Mouse (Mus musculus) left cerebral cortex, adult 18-20 months (tissue): ENCODE data around the gene Dnah12. TPM values are rescaled to one million over a fixed set of nuclear protein-coding genes. Genes with fewer than 3 reads are reported as not detected.
"Not testable (repeated sequence)": the region's sequence is repeated elsewhere in the genome, so short reads cannot be mapped to it uniquely, and the experiment has no call there.

ENCODE experiments used
- DNase-seq, 2 experiments: peaks; one replicate each; pipeline ENCODE4 v3.0.0; 2021 to 2022; ENCODE audit warnings: low spot score in 2 of 2, mixed read lengths in 1 of 2
- long read RNA-seq, 2 experiments: library from polyadenylated mRNA; stranded (forward); transcript quantifications; one replicate each; pipeline ENCODE4 v2.0.0; 2021
- total RNA-seq, 2 experiments: library from RNA; stranded (reverse); gene quantifications; 2 replicates each; pipeline ENCODE4 v1.2.3; 2021

Dnah12 gene
- total RNA-seq, result under 1 TPM; 0.21 to 0.26 TPM
- long read RNA-seq, experiment 1, result 0 reads
- long read RNA-seq, experiment 2, result 0 reads

DNA sequence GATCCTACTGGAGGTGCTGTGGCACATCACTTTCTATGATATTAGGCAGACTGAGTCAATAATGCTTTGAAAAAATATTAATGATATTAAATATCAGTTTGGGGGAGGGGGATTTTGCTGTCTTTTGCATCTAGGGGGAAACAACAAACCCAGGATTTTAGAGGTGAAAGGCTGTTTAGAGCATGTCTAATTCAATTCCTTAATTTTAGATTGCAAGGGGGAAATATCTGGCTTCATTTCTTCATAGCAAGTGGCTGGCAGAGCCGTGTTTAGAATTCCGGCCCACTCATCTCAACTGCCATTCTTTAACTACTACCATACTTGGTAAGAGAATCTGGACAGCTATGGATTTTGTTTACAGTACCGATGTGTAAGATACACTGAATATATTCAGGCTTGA, at the start of gene Dnah12:
Dnah12 (plus strand) TSS at position 301 of the 400 bp plus-strand sequence.
- DNase-seq, result no peak

DNA sequence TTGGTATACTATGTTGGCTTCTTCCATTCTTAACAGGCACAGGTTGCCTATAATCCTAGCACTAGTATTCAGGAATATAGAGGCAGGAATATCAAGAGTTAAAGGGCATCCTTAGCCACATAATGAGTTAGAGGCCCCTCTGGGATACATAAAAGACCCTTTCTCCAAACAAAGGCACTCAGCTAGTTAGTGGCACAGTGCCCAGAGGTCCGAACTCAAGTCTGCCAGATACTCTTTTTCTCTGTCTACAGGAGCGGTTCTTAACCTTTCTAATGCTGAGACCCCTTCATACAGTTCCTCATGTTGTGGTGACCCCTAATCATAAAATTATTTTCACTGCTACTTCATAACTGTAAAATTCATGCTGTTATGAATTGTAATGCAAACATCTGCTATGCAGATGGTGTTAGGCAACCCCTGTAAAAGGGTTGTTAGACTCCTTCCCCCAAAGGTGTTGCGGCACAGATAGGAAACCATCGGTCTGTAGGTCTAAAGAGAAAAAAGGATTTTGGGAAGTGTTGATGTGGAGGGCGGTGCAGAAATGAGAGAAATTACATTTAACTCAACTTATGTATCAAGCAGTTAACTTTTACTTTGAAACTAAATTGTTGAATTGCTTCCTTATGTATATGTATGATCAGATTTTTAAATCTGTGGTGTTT, 47.0 kb upstream of the Dnah12 start:
- no peak for DNase-seq

DNA sequence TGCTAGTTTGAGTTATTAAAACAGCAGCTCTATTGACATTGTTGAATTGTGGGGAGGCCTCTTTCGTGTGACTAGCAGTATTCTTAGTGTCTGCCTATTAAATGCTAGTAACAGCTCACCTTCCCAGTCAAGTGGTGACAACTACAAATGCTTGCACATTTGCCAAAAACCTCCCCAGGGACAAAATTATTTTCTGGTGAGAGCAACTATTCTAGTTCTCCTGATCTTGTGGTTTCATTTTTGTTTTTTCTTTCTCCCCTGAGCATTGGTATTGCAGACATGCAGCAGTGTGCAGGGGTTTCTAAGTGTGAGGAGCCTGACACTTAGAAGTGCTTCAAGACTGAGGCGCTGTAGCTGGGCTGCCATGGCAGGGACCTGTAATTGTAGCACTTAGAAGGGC, 45.3 kb upstream of the Dnah12 start:
- no peak for DNase-seq

DNA sequence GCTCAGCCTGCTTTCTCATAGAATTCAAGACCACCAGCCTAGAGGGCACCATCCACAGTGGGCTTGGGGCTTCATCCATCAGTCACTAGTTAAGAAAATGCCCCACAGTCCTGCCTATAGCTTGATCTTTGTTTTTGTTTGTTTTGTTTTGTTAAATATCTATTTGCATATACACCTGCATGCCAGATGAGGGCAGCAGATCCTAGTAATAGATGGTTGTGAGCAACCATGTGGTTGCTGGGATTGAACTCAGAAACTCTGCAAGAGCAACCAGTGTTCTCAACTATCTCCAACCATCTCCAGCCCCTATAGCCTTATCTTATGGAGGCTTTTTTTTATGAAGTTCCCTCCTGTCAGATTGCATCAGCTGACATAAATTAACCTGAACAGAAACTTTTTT, 41.2 kb upstream of the Dnah12 start:
- DNase-seq, result no peak

DNA sequence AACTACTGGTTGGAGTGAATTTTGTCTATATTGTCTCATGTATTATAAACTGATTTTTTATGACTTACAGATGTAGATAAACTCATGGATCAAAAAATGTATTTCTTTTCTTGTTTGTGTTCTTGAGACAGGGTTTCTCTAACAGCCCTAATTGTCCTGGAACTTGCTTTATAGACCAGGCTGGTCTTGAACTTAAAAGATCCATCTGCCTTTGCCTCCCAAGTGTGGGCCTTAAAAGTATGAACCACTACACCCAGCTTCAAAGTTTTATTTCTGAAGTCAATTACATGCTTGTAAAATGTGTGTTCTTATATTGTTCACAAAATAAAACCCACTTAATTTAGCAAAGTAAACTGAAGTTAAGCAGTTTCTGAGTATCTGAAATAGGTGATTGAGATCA, 34.9 kb upstream of the Dnah12 start:
- DNase-seq, result no peak

DNA sequence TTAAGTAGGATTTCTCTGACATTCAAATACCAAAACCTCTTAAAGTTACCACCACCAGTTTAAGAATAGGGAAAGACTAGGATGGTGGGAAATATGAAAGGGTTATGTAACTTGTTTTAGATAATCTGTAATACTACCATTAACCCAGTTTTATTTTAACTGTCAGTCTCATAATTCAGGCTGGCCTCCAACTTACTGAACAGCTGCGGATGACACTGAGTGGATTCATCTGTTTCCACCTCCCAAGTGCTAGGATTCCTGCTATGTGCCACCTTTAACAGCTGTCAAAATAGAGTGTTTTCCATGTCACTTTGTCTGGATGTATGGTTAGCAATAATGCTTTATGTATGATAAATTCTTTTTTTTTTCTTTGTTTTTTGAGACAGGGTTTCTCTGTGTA, 32.8 kb upstream of the Dnah12 start:
- DNase-seq, result no peak

DNA sequence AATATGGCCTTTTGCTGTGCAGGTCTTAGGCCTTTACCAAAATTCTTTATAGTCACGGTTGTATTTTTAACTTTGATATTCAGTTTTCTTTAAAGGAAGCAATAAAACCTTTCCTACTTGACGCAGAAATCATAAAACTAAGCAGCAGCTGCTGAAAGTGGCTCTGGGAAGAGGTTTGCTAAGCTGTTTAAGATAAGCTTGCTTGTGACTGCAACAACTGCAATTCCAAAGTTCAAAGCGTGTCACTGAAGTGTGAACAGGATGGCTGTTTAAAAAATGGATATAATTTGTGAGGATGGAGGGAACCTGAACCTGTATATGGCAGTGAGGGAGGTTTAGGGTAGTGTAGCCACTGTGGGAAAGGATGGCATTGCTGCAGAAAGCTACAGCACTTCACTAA, 31.1 kb upstream of the Dnah12 start:
- no peak for DNase-seq

DNA sequence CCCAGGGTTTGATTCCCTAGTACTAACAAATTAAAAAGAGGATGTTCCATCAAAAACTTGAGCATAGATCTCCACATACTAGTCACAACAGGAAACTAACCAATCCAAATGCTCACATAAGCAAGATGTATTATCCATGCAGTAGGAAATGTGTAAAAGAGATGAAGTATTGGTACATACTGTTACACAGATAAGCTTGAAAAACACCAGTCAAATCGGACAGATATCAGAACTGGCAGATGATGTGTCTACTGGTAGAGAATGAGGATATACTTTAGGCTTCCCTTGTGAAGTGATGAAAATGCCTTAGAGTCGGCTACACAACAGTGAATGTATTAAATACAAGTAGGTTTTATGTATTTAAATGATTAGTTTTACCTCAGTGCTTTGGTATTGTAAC, 30.6 kb upstream of the Dnah12 start:
- DNase-seq, result no peak

DNA sequence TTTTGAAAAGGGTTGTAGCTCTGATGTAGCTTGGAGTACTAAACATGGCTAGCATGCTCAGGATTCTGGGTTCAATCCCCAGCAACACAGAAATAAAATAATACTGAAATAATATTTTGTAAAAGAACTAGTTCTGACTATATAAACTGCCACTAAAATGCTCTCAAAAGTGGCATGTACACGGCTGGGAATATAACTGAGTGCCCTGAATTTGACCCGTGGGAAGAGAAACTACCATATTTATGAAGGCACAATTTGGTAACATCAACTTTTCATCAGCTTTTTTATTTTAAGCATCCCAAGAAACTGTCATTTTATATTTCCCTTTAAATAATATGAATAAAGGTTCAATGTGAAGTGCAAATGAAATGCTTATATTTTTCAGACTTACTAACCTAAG, 29.2 kb upstream of the Dnah12 start:
- no peak for DNase-seq

DNA sequence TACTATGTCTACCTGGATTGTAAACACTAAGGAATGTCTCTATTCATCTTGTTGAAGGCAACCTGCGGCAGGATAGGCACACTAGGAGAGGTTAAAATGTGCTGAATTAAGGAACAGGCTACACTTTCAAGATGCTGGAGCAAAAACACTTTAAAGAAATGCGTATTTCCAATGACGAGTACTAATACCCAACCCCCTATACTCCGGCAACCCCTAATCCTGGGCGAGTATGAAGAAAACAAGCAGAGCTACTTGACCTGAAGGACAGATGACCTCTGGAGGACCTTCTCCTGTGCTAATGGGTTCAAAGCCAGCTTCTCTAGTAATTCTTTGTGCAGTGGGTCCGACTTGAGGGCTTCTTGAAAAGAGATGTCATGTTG, 25.1 kb upstream of the Dnah12 start:
- no peak for DNase-seq

DNA sequence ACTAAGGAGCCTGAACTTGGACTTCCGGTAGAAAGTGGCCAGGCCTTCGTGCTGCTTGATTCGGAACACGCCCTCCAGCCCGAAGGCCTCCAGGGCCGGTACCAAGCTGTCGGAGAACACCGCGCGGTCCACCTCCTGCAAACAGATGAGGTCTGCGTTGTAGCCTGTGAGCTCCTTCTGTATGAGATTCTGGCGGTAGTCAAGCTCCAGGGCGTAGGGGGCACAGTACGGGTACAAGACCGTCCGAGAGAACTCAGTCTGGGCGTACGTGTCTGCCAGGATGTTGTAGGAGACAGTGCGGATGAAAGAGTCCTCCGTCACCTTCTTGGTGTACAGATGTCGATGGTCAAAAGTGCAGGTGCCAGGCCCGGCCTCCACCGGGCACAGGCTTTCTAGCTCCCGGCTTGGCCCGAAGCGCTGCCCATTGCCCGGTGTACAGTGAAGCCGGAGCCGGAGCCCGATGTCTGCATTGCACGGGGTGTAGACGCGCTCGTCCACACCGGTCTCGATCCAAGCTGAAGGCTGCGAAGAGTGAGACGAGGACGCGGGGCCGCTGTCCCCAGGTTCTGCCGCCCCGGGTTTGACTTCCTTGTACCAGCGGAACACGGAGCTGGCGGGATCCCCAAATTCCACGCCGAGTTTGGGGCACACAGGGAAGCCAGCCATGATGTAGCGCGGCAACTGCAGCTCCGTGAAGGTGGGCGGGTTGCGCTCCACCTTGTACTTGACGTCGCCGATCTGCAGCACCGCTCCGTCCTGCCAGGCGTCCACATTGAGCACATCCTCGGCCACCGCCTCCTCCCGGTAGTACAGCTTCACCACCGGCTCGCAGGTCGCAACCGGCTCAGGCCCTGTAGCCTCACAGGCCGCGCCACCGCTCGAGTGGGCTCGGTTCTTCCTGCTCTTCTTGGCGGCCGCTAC, 24.4 kb upstream of the Dnah12 start:
- peak; percentile 44 to 70 for DNase-seq

DNA sequence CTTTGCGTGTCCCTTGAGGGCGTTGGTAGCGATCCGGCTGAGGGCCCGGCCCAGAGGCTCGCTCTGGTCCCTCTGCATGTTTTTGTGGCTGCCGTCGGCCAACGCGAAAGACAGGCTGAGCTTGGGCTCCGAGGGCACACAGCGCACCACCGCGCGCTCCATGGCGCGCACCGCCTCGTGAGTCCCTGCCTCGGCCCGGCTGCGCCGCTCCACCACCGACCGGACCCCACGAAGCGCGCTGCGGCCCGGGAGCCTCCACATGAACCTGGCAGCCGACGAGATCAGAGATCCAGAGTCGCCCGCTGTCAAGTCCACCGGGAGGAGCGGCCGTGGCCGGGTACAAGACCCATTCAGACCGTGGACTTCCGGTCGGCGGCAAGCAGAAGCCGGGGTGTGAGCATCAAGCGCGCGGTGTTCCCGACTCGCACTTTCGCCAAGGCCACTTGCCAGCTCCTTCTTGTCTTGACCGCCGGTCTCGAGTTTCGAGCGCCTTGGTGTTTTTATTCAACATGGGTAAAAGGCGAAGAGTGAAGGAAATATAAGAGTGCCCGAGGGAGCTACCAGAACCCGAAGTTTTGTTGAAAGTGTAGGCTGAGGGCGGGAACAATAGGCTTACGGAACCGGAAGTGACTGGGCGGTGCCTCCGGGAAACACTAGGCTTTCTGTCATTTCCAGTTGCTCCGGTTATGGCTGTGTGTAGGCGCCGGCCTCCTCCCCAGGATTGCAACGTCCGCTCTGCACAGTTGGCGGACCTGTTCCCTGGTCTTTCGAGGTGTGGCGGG, 23.6 kb upstream of the Dnah12 start, which contains the start of gene Pde12:
Pde12 (minus strand) TSS at position 592 of the 782 bp plus-strand sequence.
- peak; percentile 82 to 90 for DNase-seq

DNA sequence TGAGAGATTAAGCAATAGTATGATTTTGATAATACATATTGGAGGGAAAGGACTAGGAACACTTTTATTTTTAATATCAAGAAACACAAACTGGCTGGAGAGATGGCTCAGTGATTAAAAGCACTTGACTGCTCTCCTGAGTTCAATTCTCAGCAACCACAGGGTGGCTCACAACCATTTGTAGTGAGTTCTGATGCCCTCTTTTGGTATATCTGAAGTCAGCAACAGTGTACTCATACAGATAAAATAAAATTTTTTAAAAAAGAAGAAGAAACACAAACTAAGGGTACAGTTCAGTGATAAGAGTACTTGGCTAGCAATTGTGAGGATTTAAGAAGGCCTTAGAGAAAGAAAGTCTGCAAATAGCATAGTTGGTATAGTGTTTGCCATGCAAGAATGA, 22.1 kb upstream of the Dnah12 start:
- DNase-seq, result no peak

DNA sequence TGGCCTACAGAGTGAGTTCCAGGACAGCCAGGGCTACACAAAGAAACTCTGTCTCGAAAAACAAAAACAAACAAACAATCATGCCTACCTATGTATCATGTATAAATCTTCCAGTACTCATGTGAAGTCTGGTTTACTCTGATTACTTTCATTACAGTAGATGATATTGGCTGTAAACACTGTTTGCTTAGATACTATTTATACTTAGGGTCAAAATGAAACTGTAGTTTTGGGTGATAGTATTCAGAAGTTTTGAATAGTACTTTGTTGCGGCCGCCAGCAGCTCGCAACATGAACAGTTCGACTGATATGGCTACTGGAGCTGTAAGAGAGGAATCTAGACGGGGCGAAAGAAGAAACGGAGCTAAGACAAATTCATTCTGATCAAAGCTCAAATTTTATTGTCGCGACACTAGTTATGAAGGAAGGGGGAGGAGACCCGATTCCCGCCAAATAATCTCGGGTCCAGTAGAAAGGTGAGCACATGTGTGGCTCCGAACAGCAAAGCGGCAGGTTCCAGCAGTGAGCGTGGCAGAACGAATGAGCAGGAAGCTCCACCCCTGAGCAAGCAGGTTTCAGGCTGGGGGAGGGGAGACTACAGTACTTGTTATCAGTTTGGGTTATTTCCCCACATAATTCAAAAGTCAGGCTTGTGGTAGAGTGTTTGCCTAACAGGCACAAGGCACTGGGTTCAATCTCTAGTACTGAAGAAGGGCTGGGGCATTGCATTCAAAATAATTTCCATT, 21.0 kb upstream of the Dnah12 start:
- not testable (repeated sequence) for DNase-seq

DNA sequence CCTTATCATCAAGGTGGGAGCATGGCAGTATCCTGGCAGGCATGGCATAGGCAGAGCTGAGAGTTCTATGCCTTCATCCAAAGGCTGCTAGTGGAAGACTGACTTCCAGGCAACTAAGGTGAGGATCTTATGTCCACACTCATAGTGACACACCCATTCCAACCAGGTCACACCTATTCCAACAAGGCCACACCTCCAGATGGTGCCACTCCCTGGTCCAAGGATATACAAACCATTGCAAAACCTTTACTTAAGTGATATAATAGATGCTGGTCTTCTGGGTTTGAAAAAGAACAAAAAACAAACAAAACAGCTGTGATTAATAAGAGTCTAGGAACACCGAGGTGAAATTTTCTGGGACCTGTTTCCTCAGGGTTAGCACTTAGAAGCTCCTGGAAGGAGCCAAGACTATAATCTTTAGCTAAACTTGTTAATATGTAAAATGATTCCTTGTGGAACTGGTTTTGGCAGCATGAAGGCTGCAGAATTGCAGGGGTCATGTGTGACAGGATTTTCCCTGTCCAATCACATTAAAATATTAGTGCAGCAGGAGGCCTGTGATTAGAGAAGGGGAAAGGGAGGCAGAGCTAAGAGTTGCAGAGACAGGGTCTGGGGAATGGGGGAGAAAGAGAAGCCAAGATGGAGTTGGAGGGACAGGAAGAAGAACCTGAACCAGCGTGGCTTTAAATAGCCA, 18.5 kb upstream of the Dnah12 start:
- DNase-seq, result not testable (repeated sequence)

DNA sequence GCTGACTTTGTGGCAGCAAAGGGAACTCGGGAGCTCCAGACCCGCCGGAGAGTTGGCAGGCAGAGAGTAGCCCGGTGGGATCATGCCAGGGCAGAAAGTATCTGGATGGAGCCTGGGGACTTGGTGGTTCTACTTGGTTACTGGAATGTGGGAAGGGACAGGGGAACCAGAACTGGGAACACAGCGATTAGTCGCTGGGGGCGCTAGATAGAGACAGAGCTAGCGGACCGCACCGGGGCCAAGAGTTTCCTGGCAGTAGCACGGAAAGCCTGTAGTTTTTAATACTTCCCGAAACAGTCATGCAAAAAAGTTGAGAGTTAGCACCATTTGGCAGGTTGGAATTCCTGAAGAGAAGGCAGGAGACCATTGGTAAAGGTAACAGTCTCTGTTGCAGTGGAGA, 17.7 kb upstream of the Dnah12 start:
- DNase-seq, result no peak

DNA sequence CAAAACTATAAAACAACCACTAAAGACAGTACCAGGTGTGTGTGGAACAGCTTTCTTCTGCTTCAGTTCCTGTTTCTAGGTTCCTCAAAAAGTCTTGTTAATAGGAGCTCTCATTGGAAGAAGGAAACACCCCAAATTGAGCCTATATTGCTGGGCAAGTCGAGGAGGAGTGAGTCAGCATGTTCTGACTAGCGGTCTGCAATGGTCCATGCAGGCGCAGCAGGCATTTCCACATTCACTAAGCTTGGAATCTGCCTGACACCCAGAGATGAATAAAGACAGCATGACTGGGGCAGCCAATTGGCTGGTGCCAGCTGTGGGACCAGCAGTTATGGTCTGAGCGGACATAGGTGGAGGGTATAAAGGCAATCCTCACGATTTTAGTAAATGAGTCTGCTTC, 17.3 kb upstream of the Dnah12 start:
- DNase-seq, result no peak

DNA sequence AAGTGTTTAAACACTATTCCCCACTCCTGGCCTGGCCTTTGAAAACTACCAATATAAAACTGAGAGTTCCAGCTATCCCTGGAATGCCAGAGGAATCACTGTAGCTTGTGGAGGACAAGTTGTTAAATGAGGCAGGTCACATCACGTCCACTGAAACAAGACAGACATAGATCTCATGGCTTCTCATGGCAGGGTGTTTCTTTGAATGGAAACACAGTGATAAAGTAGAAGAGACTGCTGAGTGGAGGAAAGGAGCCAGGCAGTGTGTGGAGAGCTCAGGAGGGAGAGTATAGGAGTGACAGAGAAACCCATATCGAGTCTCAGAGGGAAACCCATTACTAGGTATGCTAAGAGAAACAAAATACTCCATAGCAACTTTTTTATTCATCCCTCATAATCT, 2.3 kb upstream of the Dnah12 start:
- no peak for DNase-seq

DNA sequence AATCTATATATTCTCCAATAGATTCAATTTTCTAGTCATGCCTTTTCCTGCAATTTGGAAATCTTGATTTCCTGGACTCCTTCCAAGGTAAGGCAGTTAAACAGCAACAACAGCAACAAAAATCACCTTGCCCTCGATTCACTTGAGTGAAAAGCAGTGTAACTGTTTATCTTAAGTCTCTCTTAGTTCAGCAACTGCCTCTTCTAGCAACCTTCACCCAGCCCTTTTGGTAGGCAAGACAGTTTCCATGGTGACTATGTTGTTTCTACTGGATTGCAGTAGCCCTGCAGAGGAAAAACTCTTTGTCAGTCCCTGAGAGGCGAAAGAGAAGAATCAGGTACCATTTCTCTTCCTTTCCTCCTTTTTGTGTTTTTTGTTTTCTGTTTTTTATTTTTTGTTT, 1.7 kb upstream of the Dnah12 start:
- DNase-seq, result no peak

DNA sequence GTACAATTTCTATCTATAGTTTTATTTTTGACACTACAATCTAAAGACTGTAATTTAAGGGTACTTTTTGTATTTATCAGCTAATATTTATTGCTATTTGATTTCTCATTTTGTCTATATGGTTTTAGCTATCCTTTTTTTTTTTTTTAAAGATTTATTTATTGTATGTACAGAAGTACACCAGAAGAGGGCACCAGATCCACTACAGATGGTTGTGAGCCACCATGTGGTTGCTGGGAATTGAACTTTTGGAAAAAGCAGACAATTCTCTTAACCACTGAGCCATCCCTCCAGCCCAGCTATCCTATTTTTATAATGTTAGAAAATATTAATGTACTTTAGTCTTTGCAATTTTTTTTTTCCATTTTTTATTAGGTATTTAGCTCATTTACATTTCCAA, 4.8 kb downstream of the Dnah12 start:
- no peak for DNase-seq
